Mouse (Mus musculus) cerebellum, adult 2 months (tissue): ENCODE measurements around the gene Ttc32.

Experiments
- CTCF ChIP-seq: fragments of 200-500 bp; IDR thresholded peaks from 2 replicates; pipeline ENCODE4 v1.5.1; 2011; ENCODE audit warnings: low read depth, mild to moderate bottlenecking, control low read depth, low read length, moderate library complexity, borderline replicate concordance; ENCODE audit not compliant: insufficient read depth
- POLR2A ChIP-seq: fragments of 200-500 bp; IDR thresholded peaks from 2 replicates; pipeline ENCODE4 v1.6.1; 2011; ENCODE audit warnings: low read length, control low read depth, borderline replicate concordance; ENCODE audit not compliant: insufficient read depth

- TF ChIP-seq POLR2A, result no peak
- TF ChIP-seq CTCF, result no peak
Measured at GRCm38 (mm10) chr12:9050824-9051223, 21.0 kb downstream of the Ttc32 start.
